Mouse (Mus musculus) layer of hippocampus, adult 9-11 months (tissue): ENCODE results near the gene Prl3a1.

Experiments used
- DNase-seq: peaks from one replicate; pipeline ENCODE4 v3.0.0; 2022

The Prl3a1 gene

GRCm38 (mm10) chr13:27259136-27259535, at the start of gene Prl3a1:
Prl3a1 (plus strand) TSS chr13:27259436.
- no peak for DNase-seq

- no peak for DNase-seq
Measured at GRCm38 (mm10) chr13:27241547-27241946, 17.7 kb upstream of the Prl3a1 start, which contains the start of gene Prl3b1. Prl3b1 (plus strand) TSS chr13:27241847.

GRCm38 (mm10) chr13:27312334-27313225, 53.3 kb downstream of the Prl3a1 start, which contains the start of gene Prl6a1:
Prl6a1 (plus strand) TSS chr13:27312627.
- no peak for DNase-seq
